Mouse (Mus musculus): ENCODE results near the gene Ly6f.
"Not testable (repeated sequence)": the region's sequence is repeated elsewhere in the genome, so short reads cannot be mapped to it uniquely, and the experiment has no call there.

Ly6f gene

GRCm38 (mm10) chr15:75268121-75268520 is at the start of gene Ly6f:
TSS of gene Ly6f (plus strand) at chr15:75268421.
- no peak for DNase-seq (ENCODE audit: low read depth, low spot score)

GRCm38 (mm10) chr15:75221942-75222341 is 46.3 kb upstream of the Ly6f start:
- no peak for DNase-seq (ENCODE audit: low read depth, low spot score)

DNA sequence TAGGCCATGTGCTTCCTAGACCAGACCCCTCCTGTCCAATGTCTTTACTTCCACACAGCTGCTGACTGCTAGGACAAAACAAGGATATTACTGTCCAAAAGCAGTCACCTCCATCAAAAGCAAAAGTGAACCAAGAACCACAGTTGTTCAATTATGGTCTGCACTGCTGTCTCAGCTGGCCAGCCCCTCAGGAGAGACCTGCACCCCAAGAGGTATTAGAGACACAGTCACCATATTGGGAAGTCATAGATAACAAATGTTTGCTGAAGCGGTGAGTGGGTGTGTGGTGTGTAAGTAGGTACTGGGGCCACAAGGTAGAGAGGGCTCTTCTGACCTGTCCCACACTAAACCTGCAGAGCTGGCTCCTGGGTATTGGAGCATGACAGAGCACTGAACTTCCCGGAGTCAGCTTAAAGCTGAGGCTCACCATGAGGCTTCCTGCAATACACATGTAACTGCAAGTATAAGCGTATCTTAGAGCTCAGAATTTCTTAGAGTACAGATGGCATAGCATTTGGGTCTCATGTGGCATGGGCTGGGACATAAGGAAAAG is 30.4 kb upstream of the Ly6f start:
- DNase-seq (ENCODE audit: low read depth, low spot score), result no peak

- DNase-seq (ENCODE audit: low read depth, low spot score), result no peak
Observed at GRCm38 (mm10) chr15:75240558-75240957, 27.7 kb upstream of the Ly6f start.

- no peak for DNase-seq (ENCODE audit: low read depth, low spot score)
Observed at GRCm38 (mm10) chr15:75242756-75243640, 25.2 kb upstream of the Ly6f start.

GRCm38 (mm10) chr15:75254671-75255070 is 13.6 kb upstream of the Ly6f start:
- DNase-seq (ENCODE audit: low read depth, low spot score), result no peak

DNA sequence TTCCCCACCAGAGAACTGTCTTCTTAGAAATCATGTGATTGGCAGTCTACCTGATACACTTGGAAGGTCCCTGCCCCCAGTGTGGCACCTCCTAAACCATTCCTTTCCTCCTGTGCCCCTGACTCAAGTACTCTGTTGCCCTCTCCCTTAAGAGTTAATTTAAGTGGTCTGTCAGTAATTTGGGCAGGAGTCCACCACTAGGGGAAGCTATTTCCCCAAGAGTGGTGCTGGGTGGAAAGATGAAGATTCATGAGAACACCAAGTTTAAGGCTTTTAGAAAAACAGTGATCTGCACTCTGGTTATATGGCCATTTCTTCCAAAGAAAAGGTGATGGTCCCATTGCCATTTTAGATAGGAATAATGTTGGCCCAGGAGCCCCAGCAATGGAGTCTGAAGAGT is 2.4 kb upstream of the Ly6f start:
- DNase-seq (ENCODE audit: low read depth, low spot score), result no peak

- no peak for DNase-seq (ENCODE audit: low read depth, low spot score)
Observed at GRCm38 (mm10) chr15:75266626-75267025, 1.6 kb upstream of the Ly6f start.

- no peak for DNase-seq (ENCODE audit: low read depth, low spot score)
Observed at GRCm38 (mm10) chr15:75268916-75269829, 952 bp downstream of the Ly6f start.

- DNase-seq (ENCODE audit: low read depth, low spot score), result no peak
Observed at GRCm38 (mm10) chr15:75270169-75270568, 1.9 kb downstream of the Ly6f start.

DNA sequence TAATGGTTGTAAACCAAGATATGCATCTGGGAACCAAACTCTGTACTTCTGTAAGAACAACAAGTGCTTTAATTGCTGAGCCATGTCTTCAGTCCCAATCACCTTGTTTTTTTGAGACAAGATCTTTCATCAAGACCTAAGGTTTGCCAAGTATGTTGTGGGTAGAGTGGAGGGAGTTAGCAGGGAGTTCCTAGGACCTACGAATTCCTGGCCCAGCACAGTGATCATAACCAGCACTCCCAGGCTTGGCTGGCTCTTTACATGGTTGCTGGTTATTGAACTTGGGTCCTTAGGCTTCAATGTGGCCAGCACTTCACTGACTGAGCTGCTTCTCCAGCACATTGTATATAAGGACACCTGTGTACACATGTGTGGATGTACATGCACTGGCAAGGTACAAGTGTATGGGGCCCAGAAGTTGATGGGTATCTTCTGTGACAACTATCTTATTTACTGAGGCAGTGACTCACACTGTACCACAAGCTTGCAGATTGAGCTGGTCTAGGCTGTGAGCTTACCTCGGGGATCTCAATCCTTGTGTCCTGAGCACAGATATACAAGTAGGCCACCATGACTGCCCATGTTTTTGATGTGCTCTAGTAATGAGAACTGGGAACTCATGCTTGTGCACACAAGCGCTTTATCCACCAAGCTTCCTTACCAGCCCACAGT is 2.6 kb downstream of the Ly6f start:
- no peak for DNase-seq (ENCODE audit: low read depth, low spot score)

DNA sequence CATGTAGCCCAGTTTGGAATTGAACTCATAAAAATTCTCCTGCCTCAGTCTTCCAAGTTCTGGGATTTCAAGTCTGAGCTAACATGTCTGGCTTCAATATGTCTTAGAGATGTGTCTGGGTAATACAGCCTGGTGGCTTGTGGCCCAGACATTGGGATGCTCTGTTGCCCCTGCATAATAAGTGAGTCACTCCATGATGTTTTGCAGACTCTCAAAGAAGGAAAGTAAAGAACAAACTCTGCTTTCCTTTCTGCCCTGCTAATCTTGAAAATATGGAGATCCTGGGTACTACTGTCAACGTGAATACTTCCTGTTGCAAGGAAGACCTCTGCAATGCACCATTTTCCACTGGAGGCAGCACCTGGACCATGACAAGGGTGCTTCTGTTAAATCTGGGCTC is 3.2 kb downstream of the Ly6f start:
- no peak for DNase-seq (ENCODE audit: low read depth, low spot score)

DNA sequence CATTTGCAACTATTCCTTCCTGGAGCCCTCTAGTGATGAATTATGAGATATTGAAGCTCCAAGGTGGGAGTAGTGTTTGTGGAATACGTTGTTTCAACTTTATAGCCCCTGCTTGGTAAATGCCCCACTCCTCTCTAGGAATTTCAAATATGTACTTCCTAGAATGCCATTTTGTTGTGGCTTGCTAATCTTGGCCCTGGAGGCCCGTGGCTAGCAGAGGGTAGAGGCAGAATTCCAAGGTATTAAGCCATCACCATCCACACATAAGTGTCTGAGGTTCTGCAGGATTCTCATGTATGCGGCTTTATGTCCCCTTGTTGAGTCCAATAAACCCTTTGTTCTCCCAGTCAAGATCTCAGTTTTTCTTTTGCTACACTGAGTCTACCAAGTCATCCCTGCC is 3.7 kb downstream of the Ly6f start:
- no peak for DNase-seq (ENCODE audit: low read depth, low spot score)

GRCm38 (mm10) chr15:75281991-75282390 is 13.8 kb downstream of the Ly6f start:
- DNase-seq (ENCODE audit: low read depth, low spot score), result not testable (repeated sequence)

- not testable (repeated sequence) for DNase-seq (ENCODE audit: low read depth, low spot score)
Observed at GRCm38 (mm10) chr15:75286512-75286911, 18.3 kb downstream of the Ly6f start.

- no peak for DNase-seq (ENCODE audit: low read depth, low spot score)
Observed at GRCm38 (mm10) chr15:75292377-75292776, 24.2 kb downstream of the Ly6f start.

DNA sequence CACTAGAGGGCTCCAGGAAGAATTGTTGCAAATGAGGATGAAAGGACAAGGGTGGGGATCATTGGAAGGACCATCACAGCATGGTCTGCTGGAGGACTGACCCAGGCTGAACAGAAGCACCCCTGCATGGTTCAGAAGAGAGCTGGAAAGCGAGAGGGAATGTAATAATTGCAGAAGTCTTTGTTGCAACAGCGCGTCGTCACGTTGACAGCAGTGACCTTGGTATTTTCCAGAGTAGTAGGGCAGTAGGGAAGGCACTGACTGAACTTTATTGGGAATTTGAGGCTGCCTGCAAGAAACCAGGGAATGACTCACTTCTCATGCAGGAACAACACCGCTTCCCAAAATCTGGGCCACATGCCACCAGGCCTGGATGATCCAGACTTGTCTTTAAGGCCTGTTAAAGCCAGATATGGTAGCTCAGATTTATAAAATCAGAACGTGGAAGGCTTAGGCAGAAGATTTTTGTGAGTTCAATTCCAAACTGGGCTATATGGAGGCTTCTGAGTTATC is 25.7 kb downstream of the Ly6f start:
- DNase-seq (ENCODE audit: low read depth, low spot score), result no peak

DNA sequence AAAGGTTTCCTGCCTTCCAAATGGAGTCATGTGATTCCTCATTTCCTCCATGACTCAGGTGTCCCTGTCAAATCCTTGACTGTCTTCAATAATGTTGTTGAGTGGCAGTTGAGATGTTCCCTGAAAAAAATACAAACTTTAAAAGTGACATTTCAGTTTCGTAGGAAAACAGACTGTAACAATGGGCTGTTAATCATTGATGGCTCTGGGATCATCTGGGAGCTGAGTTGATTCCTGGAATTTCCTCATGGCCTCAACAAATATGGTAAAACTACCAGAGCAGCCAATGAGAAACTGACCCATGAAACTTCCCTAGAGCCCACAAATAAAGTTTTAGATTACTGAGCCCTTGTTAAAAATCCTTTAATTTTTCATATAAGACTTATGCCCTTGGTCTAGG is 37.9 kb downstream of the Ly6f start:
- DNase-seq (ENCODE audit: low read depth, low spot score), result no peak

- DNase-seq (ENCODE audit: low read depth, low spot score), result no peak
Observed at GRCm38 (mm10) chr15:75309186-75309585, 41.0 kb downstream of the Ly6f start.

DNA sequence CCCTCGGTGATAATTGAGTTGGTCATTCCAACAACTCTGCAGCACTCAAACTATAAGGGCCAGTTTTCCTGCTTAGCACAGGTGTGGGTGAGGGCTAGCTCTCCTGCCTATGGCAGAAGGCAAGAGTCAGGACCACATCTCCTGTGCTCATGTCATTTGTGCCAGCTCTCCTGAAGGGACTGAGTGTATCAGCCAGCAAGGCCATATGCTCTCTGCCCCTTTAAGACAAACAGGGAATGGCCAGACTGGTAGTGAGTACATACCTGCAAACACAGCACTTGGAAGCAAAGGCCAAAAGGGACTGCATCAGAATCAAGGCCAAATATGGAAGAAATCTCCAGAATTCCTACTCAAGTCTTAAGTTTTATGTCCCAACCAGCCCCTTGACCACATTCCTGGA is 41.7 kb downstream of the Ly6f start:
- DNase-seq (ENCODE audit: low read depth, low spot score), result no peak

GRCm38 (mm10) chr15:75314421-75314820 is 46.2 kb downstream of the Ly6f start:
- no peak for DNase-seq (ENCODE audit: low read depth, low spot score)
